Mouse (Mus musculus) activated CD4-positive, CD25-positive, alpha-beta regulatory T cell, adult 4 months (primary cell): ENCODE results near the gene Tmem94. TPM values are rescaled to one million over a fixed set of nuclear protein-coding genes. Genes with fewer than 3 reads are reported as not detected.

ENCODE experiments used
- ATAC-seq: one replicate; pipeline ENCODE4 v1.8.0; 2017
- polyA plus RNA-seq, 2 experiments: library from polyadenylated mRNA; unstranded; fragments of 100-300 nt; shearing (Covaris generic); gene quantifications; one replicate each; pipeline ENCODE4 v1.2.1; 2017

Tmem94 gene
- polyA plus RNA-seq, 2 experiments from 2014 or later, result 9.2 to 14.6 TPM

- ATAC-seq, result no peak
These were observed 1.7 kb downstream of the Tmem94 start for GRCm38 (mm10) chr11:115766981-115767380.

DNA sequence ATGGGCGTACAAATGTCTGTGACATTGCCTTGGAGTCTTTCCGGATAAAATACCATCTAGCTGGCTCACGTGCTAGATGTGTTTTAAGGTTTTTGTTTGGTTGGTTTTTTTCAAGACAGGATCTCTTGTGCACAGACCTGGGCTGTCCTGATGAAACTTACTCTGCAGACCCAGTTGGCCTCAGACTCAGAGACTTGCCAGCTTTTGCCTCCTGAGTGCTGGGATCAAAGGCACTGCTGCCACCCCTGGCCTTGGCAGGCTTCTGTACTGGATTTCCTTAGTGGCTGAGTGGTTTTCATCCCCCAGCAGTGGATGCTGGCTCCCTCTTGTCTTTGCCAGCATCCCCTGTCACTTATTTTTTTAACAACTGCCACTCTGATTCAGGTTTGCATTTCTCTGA is 3.7 kb downstream of the Tmem94 start:
- no peak for ATAC-seq

- no peak for ATAC-seq
These were observed 9.4 kb downstream of the Tmem94 start for GRCm38 (mm10) chr11:115774653-115775052.

GRCm38 (mm10) chr11:115775821-115776665 is 10.8 kb downstream of the Tmem94 start:
- ATAC-seq, result no peak

GRCm38 (mm10) chr11:115776954-115777353 is 11.7 kb downstream of the Tmem94 start:
- no peak for ATAC-seq

GRCm38 (mm10) chr11:115777487-115778335 is 12.5 kb downstream of the Tmem94 start:
- ATAC-seq, result no peak

GRCm38 (mm10) chr11:115779038-115779571 is 13.9 kb downstream of the Tmem94 start:
- no peak for ATAC-seq

DNA sequence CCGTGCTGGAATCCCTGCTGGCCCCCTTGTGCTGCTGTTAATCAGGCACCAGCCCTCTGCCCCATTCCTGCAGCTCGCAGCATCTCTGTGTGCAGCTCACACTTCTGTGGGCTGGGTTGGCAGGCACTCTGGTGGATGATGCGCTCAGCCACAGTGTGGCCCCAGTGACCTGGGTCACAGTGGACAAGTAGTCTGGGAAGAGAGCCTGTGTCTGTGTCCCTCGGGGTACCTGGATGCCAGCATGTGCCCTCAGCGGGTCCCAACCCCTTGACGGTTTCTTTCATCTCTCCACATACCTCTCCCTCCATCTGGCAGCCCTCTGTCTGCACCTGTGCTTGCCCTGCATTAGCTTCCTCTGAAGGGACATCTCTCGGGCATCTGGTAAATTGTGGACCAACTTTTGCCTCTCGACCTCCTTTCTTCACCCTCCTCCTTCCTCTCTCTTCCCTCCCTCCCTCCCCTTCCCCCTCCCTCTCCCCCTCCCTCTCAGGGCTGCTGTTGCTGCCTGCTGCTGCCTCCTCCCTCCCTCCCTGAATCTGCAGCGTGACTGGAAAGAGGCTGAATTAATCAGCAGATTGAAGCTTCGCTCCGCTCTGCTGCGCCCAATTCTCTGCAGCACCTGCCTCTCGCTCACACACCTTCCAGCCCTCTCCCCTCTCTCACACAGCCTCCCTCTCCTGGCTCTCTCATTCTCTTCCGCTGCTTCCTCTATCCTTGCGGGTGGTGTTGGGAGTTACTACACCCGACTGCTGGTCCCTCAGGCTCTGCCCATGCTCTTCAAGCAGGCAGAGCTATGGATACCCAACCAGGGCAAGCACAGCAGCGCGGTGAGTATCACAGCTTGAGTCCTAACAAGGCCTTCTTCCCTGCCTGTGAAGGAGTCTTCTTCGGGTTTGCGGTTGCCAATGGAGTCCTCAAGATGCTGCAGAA is 15.2 kb downstream of the Tmem94 start:
- no peak for ATAC-seq

DNA sequence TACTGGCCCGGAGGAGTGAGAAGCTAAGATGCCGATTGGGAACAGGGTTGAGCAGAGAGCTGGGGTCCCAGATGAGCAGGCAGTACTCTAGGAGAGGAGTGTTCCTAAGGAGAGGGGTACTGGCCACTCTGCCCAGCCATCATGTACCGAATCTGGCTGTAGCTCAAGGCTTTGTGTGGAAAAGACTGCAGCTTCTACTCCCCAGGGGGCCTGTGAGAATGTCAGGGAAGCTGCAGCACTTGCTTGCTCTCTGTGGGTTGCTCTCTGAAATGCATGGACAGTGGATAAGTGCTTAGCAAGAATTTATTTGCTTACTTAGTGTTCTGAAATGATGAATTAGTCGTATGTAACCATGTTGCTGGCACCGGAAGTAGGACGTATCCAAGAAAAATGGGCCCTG is 21.2 kb downstream of the Tmem94 start:
- no peak for ATAC-seq

DNA sequence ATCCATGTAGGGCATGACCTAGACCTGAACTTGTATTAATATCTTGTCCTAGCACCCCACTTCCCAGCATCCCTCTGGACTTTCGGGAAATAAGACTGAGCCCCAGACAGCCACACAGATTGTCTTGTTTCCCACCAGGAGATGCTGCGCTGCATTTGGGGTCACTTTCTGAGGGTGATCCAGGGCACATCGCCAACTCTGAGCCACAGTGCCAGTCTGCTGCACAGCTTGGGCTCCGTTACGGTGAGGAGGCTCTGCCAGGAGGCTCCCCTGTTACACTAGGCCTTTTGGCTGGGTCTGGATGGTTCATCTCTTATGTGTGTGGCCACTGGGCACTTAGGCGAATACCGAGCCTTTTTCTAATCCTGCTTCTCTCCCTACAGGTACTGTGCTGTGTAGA is 24.6 kb downstream of the Tmem94 start:
- no peak for ATAC-seq

GRCm38 (mm10) chr11:115791919-115792318 is 26.7 kb downstream of the Tmem94 start:
- ATAC-seq, result no peak

- ATAC-seq, result no peak
These were observed 27.1 kb downstream of the Tmem94 start for GRCm38 (mm10) chr11:115792353-115792752.

GRCm38 (mm10) chr11:115796898-115797297 is 31.7 kb downstream of the Tmem94 start:
- ATAC-seq, result no peak

GRCm38 (mm10) chr11:115797665-115798064 is 32.4 kb downstream of the Tmem94 start:
- ATAC-seq, result no peak

GRCm38 (mm10) chr11:115800981-115801380 is 35.7 kb downstream of the Tmem94 start:
- ATAC-seq, result no peak

- ATAC-seq, result no peak
These were observed 38.0 kb downstream of the Tmem94 start for GRCm38 (mm10) chr11:115803072-115803709.

GRCm38 (mm10) chr11:115805005-115805404 is 39.8 kb downstream of the Tmem94 start:
- no peak for ATAC-seq

- no peak for ATAC-seq
These were observed 40.9 kb downstream of the Tmem94 start for GRCm38 (mm10) chr11:115806154-115806553.

GRCm38 (mm10) chr11:115807306-115807705 is 42.1 kb downstream of the Tmem94 start:
- no peak for ATAC-seq

DNA sequence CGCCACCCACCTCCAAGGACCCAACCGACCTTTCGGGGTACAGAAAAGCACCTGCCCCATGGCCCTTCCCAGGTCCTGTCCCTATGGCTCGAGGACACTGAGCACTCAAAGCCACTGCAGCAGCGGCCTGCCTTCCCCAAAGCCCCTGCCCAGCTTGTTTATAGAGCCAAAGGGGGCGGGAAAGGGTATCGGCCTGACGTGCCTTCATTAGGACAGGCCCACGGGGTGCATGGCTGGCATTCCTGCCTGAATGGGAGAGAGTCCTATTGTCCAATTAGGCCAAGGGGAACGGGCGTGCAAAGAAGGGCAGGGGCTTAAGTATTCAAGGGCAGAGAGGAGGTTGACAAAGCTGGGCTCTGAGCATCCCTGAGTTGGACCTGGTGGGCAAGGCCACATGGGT is 42.7 kb downstream of the Tmem94 start:
- ATAC-seq, result no peak

DNA sequence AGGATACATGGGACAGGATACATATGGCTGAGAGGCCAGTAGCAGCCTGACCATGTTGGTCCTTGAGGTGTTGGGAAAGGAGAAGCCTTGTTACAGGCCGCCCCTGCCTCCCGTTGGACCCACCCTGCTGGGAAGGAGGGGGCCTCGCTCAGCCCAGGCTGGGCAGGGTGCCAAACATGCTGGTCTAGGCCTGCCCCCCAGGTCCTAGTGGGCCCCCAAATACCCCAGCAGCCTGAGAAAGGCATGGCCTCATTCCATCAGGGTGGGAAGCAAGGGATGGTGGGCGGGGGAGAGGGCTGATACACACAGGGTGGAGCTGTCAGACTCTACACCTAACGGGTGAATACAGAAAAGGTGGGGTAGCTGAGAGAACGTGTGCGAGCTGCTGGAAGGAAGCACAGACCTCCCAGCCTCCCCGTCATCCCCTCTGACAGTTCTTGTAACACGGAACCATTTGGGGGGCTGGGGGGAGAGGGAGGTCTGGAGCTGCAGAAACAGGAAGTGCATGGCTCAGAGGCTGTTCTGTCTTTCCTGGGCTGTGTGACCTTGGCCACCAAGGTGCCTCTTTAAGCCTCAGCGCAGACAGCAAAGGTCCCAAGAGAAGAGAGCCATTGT is 43.6 kb downstream of the Tmem94 start:
- ATAC-seq, result no peak
